Mouse (Mus musculus): ENCODE data around the gene Wdr72. TPM values are rescaled to one million over a fixed set of nuclear protein-coding genes. Genes with fewer than 3 reads are reported as not detected.

Gene Wdr72
- polyA plus RNA-seq, 1 experiment from 2014 or later, result 0.59 TPM

DNA sequence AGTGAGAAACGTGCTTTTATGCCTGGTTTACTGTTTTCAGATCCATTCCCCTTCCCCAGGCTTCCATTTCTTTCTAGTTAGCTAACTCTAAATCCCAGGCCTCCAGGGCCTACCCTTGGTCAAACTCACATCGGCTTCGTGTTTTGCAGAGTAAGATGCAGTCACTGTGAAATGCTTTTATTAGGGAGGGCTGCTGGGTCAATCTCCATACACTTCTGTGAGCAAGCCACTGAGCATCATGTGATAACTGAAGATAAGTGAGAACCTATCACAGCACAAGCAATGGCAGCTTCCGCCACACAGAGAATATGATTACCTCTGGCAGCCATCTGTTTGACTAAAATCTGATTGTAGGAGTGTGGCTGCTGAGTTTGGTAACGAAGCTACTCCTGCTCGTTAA is 59.7 kb downstream of the Wdr72 start:
- Histone ChIP-seq H3K9me3 (ENCODE audit: control insufficient read depth, low read length) (no peaks in the 10 kb centered on the region), H3K27ac (replicated peaks; ENCODE audit: low read depth, low read length) (no peak overlapping the region), H3K9ac (ENCODE audit: low read length) (no peak overlapping the region), H3K4me3 (ENCODE audit: low read depth, low read length) (no peak overlapping the region), H3K27me3 (ENCODE audit: control insufficient read depth, insufficient read depth, low read length) (no peaks in the 10 kb centered on the region), H3K36me3 (ENCODE audit: control insufficient read depth, insufficient read depth, low read length) (no peaks in the 10 kb centered on the region), H3K4me2 (ENCODE audit: low read depth, severe bottlenecking) (no peak overlapping the region), H3K4me1 (ENCODE audit: control insufficient read depth, insufficient read depth, low read length) (no peaks in the 10 kb centered on the region)
- WGBS, result 72% methylated on average over 6 of the region's 6 CpGs
- no peak for DNase-seq (ENCODE audit: low spot score)
- ATAC-seq (ENCODE audit: insufficient number of reproducible peaks, low FRiP score, low TSS enrichment, low read depth), result no peak

DNA sequence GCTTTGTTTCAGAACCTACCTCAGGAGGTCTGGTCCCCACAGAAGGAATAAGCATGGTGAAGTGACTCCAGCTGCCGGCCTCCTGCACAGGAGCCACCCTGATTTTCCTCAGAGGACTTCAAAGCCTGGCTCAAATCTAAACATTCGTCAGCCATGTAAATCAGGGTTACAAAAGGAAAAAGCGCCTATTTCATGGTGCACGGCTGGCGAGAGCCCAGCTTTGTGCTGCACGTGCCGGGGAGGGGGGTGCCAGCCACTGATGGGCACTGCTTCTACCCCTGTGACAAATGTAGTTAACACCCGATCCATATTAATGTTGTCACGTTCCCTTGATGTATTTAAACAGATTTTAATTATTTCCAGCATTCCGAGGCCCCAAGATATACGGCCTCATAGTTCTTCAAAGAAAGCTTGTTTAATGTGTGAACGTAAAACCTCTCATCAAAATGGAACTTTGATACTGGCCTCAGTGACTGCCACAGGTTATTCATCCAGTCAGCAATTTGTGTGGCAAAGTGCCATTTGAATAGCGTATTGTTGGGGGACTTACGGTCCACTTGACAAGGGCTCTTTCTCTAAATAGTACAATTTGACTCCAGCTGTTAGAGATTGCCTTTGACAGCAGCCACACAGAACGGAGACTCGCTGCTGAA is 76.7 kb downstream of the Wdr72 start:
- H3K9me3 ChIP-seq (ENCODE audit: control insufficient read depth, low read length), result no peaks in the 10 kb centered on the region
- ATAC-seq (ENCODE audit: insufficient number of reproducible peaks, low FRiP score, low TSS enrichment, low read depth) (peak; percentile 84), DNase-seq (ENCODE audit: low spot score) (peak; percentile 69)
- no peaks in the 10 kb centered on the region for H3K4me1 ChIP-seq (ENCODE audit: control insufficient read depth, insufficient read depth, low read length)
- no peaks in the 10 kb centered on the region for H3K36me3 ChIP-seq (ENCODE audit: control insufficient read depth, insufficient read depth, low read length)
- 11% methylated on average over 16 of the region's 16 CpGs for WGBS
- no peak overlapping the region for H3K27ac ChIP-seq (replicated peaks; ENCODE audit: low read depth, low read length)
- no peak overlapping the region for H3K9ac ChIP-seq (ENCODE audit: low read length)
- H3K4me2 ChIP-seq (ENCODE audit: low read depth, severe bottlenecking), result peak overlapping the region; percentile 30; the same call in 1 of the 2 replicates
- 0 out of 2 replicates have a peak, but pooled peaks cover 3% of the 10 kb centered on the region for H3K27me3 ChIP-seq (ENCODE audit: control insufficient read depth, insufficient read depth, low read length)
- no peak overlapping the region for H3K4me3 ChIP-seq (ENCODE audit: low read depth, low read length)

- H3K4me1 ChIP-seq (ENCODE audit: control insufficient read depth, insufficient read depth, low read length), result no peaks in the 10 kb centered on the region
- no peak overlapping the region for H3K4me2 ChIP-seq (ENCODE audit: low read depth, severe bottlenecking)
- H3K36me3 ChIP-seq (ENCODE audit: control insufficient read depth, insufficient read depth, low read length), result no peaks in the 10 kb centered on the region
- no peak overlapping the region for H3K4me3 ChIP-seq (ENCODE audit: low read depth, low read length)
- H3K27me3 ChIP-seq (ENCODE audit: control insufficient read depth, insufficient read depth, low read length), result 0 out of 2 replicates have a peak, but pooled peaks cover 3% of the 10 kb centered on the region
- ATAC-seq (ENCODE audit: insufficient number of reproducible peaks, low FRiP score, low TSS enrichment, low read depth) (no peak), DNase-seq (ENCODE audit: low spot score) (no peak)
- 45% methylated on average over 8 of the region's 8 CpGs for WGBS
- no peaks in the 10 kb centered on the region for H3K9me3 ChIP-seq (ENCODE audit: control insufficient read depth, low read length)
- H3K27ac ChIP-seq (replicated peaks; ENCODE audit: low read depth, low read length), result no peak overlapping the region
- no peak overlapping the region for H3K9ac ChIP-seq (ENCODE audit: low read length)
These were observed 77.4 kb downstream of the Wdr72 start for GRCm38 (mm10) chr9:74187401-74188029.

- ATAC-seq (ENCODE audit: insufficient number of reproducible peaks, low FRiP score, low TSS enrichment, low read depth), result no peak
- 76% methylated on average over 2 of the region's 2 CpGs for WGBS
- Histone ChIP-seq H3K4me2 (ENCODE audit: low read depth, severe bottlenecking) (no peak overlapping the region), H3K27ac (replicated peaks; ENCODE audit: low read depth, low read length) (no peak overlapping the region), H3K9me3 (ENCODE audit: control insufficient read depth, low read length) (no peaks in the 10 kb centered on the region), H3K9ac (ENCODE audit: low read length) (no peak overlapping the region), H3K4me1 (ENCODE audit: control insufficient read depth, insufficient read depth, low read length) (no peaks in the 10 kb centered on the region), H3K36me3 (ENCODE audit: control insufficient read depth, insufficient read depth, low read length) (no peaks in the 10 kb centered on the region), H3K27me3 (ENCODE audit: control insufficient read depth, insufficient read depth, low read length) (no peaks in the 10 kb centered on the region), H3K4me3 (ENCODE audit: low read depth, low read length) (no peak overlapping the region)
- DNase-seq (ENCODE audit: low spot score), result no peak
These were observed 84.7 kb downstream of the Wdr72 start for GRCm38 (mm10) chr9:74194898-74195297.

DNA sequence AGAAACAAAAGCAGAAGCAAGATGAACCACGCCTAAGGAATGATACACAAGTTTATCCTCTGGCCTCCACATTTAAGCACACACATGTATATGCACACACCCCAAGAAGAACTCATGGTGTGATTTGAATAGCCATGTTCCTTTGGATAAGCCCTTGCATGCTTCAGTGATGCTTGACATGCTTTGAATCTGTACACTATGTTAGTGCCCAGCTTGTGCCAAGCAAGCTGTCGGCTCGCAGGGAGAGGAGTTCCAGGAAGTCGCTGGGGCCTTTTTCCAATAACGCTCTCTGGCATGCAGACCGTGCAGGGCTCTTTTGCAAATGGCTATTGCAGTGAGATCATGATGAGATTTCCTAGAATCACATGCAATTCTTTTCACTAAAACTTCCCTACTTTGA is 118.1 kb downstream of the Wdr72 start:
- no peak overlapping the region for H3K4me2 ChIP-seq (ENCODE audit: low read depth, severe bottlenecking)
- no peaks in the 10 kb centered on the region for H3K36me3 ChIP-seq (ENCODE audit: control insufficient read depth, insufficient read depth, low read length)
- H3K27ac ChIP-seq (replicated peaks; ENCODE audit: low read depth, low read length), result no peak overlapping the region
- no peak overlapping the region for H3K4me3 ChIP-seq (ENCODE audit: low read depth, low read length)
- ATAC-seq (ENCODE audit: insufficient number of reproducible peaks, low FRiP score, low TSS enrichment, low read depth) (no peak), DNase-seq (ENCODE audit: low spot score) (no peak)
- WGBS, result 82% methylated on average over 6 of the region's 6 CpGs
- no peaks in the 10 kb centered on the region for H3K9me3 ChIP-seq (ENCODE audit: control insufficient read depth, low read length)
- no peak overlapping the region for H3K9ac ChIP-seq (ENCODE audit: low read length)
- H3K4me1 ChIP-seq (ENCODE audit: control insufficient read depth, insufficient read depth, low read length), result no peaks in the 10 kb centered on the region
- H3K27me3 ChIP-seq (ENCODE audit: control insufficient read depth, insufficient read depth, low read length), result no peaks in the 10 kb centered on the region

DNA sequence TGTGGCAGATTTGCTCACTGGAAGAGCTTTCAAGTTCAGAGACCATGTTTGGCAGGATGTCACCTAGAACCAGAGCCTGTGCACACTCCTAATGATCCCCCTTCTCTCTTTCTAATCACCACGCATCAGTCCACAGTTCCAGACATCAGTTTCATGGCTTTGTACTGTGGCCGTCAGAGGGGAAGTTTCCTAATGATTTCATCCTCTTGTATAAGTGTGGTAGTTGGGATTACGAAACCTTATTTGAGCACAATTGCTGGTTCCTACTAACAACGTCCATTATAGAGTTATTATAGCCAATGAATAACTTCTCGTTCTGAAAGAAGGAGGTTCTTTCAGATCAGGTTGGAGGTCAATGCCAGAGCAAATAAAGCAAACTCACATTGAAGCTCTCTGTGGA is 131.1 kb downstream of the Wdr72 start:
- DNase-seq (ENCODE audit: low spot score), result no peak
- Histone ChIP-seq H3K27ac (replicated peaks; ENCODE audit: low read depth, low read length) (no peak overlapping the region), H3K36me3 (ENCODE audit: control insufficient read depth, insufficient read depth, low read length) (no peaks in the 10 kb centered on the region), H3K4me3 (ENCODE audit: low read depth, low read length) (no peak overlapping the region), H3K4me2 (ENCODE audit: low read depth, severe bottlenecking) (no peak overlapping the region), H3K9ac (ENCODE audit: low read length) (no peak overlapping the region), H3K4me1 (ENCODE audit: control insufficient read depth, insufficient read depth, low read length) (no peaks in the 10 kb centered on the region), H3K27me3 (ENCODE audit: control insufficient read depth, insufficient read depth, low read length) (no peaks in the 10 kb centered on the region), H3K9me3 (ENCODE audit: control insufficient read depth, low read length) (no peaks in the 10 kb centered on the region)
- WGBS, result 74% methylated on average over 5 of the region's 5 CpGs
- no peak for ATAC-seq (ENCODE audit: insufficient number of reproducible peaks, low FRiP score, low TSS enrichment, low read depth)

DNA sequence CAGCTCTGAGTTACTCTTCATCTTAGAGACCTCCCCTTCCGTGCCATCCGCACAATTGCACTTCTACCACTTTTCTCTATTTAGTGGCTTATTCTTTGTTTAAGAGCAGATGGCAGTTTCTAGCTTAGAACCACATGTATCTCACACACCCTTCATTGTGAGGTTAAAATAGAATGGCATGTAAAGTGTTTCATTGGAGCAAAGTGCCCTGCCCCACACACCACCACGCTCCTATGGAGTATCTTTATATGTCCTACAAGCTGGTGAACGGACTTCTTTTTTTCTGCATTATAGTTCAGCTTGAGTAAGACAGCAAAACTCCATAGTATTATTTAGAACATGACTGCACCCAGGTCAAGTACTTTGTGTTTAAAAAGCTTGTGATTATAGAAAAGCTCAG is 137.9 kb downstream of the Wdr72 start:
- H3K36me3 ChIP-seq (ENCODE audit: control insufficient read depth, insufficient read depth, low read length), result no peaks in the 10 kb centered on the region
- no peaks in the 10 kb centered on the region for H3K27me3 ChIP-seq (ENCODE audit: control insufficient read depth, insufficient read depth, low read length)
- H3K4me1 ChIP-seq (ENCODE audit: control insufficient read depth, insufficient read depth, low read length), result no peaks in the 10 kb centered on the region
- DNase-seq (ENCODE audit: low spot score) (no peak), ATAC-seq (ENCODE audit: insufficient number of reproducible peaks, low FRiP score, low TSS enrichment, low read depth) (no peak)
- H3K4me3 ChIP-seq (ENCODE audit: low read depth, low read length), result no peak overlapping the region
- no peak overlapping the region for H3K4me2 ChIP-seq (ENCODE audit: low read depth, severe bottlenecking)
- no peak overlapping the region for H3K9ac ChIP-seq (ENCODE audit: low read length)
- H3K27ac ChIP-seq (replicated peaks; ENCODE audit: low read depth, low read length), result no peak overlapping the region
- no peaks in the 10 kb centered on the region for H3K9me3 ChIP-seq (ENCODE audit: control insufficient read depth, low read length)
- WGBS, result 85% methylated on average over 4 of the region's 4 CpGs

DNA sequence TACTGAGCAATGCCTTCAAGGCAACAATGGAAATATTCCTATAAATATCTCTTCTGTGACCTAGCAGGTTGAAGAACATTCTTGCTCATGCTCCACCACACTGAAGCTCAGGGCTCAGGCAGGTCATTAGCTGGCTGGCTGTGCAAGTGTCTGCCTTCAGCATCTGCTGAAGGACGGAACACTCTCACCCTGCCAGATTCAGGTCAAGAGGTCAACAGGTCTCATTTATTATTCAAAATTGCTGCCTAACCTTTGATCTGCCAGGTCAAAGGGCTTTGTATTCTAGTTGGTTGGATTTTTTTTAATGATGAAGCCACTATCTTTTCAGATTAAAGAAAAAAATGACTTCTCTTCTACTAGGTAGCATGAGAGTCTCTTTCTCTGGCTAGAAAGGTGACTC is 139.3 kb downstream of the Wdr72 start:
- Histone ChIP-seq H3K4me2 (ENCODE audit: low read depth, severe bottlenecking) (no peak overlapping the region), H3K9me3 (ENCODE audit: control insufficient read depth, low read length) (no peaks in the 10 kb centered on the region), H3K4me1 (ENCODE audit: control insufficient read depth, insufficient read depth, low read length) (no peaks in the 10 kb centered on the region), H3K27ac (replicated peaks; ENCODE audit: low read depth, low read length) (no peak overlapping the region), H3K4me3 (ENCODE audit: low read depth, low read length) (no peak overlapping the region), H3K9ac (ENCODE audit: low read length) (no peak overlapping the region), H3K27me3 (ENCODE audit: control insufficient read depth, insufficient read depth, low read length) (no peaks in the 10 kb centered on the region), H3K36me3 (ENCODE audit: control insufficient read depth, insufficient read depth, low read length) (no peaks in the 10 kb centered on the region)
- no peak for ATAC-seq (ENCODE audit: insufficient number of reproducible peaks, low FRiP score, low TSS enrichment, low read depth)
- no peak for DNase-seq (ENCODE audit: low spot score)
- WGBS, result 8% methylated on average over 1 of the region's 1 CpGs
